Mouse (Mus musculus) ZHBTc4 (cell line): ENCODE results near the gene Syt13.

ENCODE experiments used
- DNase-seq: peaks from one replicate; pipeline ENCODE4 v3.0.0-alpha.2; 2011; ENCODE audit warnings: low read depth, low spot score

Syt13 gene

GRCm38 (mm10) chr2:92914933-92915553, at the start of gene Syt13:
Syt13 (plus strand) TSS chr2:92915098.
- peak; percentile 69 for DNase-seq

GRCm38 (mm10) chr2:92866616-92867015, 48.3 kb upstream of the Syt13 start:
- DNase-seq: no peak

- peak; percentile 51 for DNase-seq
Observed at GRCm38 (mm10) chr2:92870139-92870836, 44.6 kb upstream of the Syt13 start.

GRCm38 (mm10) chr2:92871093-92871686, 43.7 kb upstream of the Syt13 start:
- DNase-seq: no peak

- no peak for DNase-seq
Observed at GRCm38 (mm10) chr2:92872652-92873051, 42.2 kb upstream of the Syt13 start.

GRCm38 (mm10) chr2:92874592-92874991, 40.3 kb upstream of the Syt13 start:
- DNase-seq: no peak

GRCm38 (mm10) chr2:92877488-92877887, 37.4 kb upstream of the Syt13 start:
- no peak for DNase-seq

- DNase-seq: peak; percentile 78
Observed at GRCm38 (mm10) chr2:92883039-92883911, 31.6 kb upstream of the Syt13 start.

GRCm38 (mm10) chr2:92883912-92884243, 31.0 kb upstream of the Syt13 start:
- DNase-seq: peak; percentile 87

- DNase-seq: no peak
Observed at GRCm38 (mm10) chr2:92884976-92885375, 29.9 kb upstream of the Syt13 start.

GRCm38 (mm10) chr2:92886862-92887261, 28.0 kb upstream of the Syt13 start:
- no peak for DNase-seq

- no peak for DNase-seq
Observed at GRCm38 (mm10) chr2:92892524-92892923, 22.4 kb upstream of the Syt13 start.

- no peak for DNase-seq
Observed at GRCm38 (mm10) chr2:92903650-92904049, 11.2 kb upstream of the Syt13 start.

GRCm38 (mm10) chr2:92904307-92904859, 10.5 kb upstream of the Syt13 start:
- DNase-seq: peak; percentile 74

- DNase-seq: peak; percentile 52
Observed at GRCm38 (mm10) chr2:92910371-92910770, 4.5 kb upstream of the Syt13 start.

- no peak for DNase-seq
Observed at GRCm38 (mm10) chr2:92912312-92912711, 2.6 kb upstream of the Syt13 start.

GRCm38 (mm10) chr2:92913295-92913694, 1.6 kb upstream of the Syt13 start:
- no peak for DNase-seq

- no peak for DNase-seq
Observed at GRCm38 (mm10) chr2:92915659-92916631, 1.0 kb downstream of the Syt13 start.

GRCm38 (mm10) chr2:92917405-92918142, 2.7 kb downstream of the Syt13 start:
- DNase-seq: no peak

- no peak for DNase-seq
Observed at GRCm38 (mm10) chr2:92920709-92921108, 5.8 kb downstream of the Syt13 start.
